Mouse (Mus musculus): ENCODE measurements around the gene Ppfia4. TPM values are rescaled to one million over a fixed set of nuclear protein-coding genes. Genes with fewer than 3 reads are reported as not detected.

The Ppfia4 gene
- polyA plus RNA-seq, 1 experiment from 2014 or later: 1.9 TPM

DNA sequence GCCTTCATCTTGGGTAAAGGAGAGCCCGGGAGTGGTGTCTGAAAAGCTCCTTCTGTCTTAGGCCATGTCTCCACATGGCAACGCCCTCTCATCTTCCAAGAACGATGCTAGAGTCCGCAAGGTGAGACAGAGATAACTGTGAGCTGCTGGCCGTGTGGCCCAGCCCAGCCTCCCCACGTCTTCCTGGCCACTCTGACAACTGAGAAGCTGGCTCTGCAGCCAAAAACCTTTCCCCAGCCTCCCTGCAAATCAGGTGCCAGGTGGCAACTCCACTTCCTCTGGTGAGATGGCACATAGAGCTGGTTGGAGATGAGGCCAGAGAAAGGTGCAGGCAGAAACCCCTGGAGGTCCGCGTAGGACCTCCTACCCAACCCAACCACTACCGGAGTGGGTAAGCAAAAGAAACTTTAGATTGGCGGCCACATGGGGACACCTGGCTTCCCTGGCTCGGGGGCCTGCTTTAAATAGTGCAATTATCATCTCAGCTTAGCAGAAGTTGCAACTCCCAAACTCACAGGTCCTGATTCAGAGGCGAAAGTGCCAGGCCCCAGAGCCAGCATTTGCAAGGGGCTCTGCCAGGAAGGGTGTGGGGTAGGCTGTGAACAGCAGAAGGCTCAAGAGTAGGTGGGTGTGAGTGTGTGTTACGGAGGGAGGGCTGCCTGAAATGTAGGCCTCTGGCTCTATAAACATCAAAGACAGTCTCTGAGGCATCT, 2.6 kb upstream of the Ppfia4 start:
- no peaks in the 10 kb centered on the region for H3K27me3 ChIP-seq (ENCODE audit: control insufficient read depth, insufficient read depth, low read length)
- no peaks in the 10 kb centered on the region for H3K9me3 ChIP-seq (ENCODE audit: control insufficient read depth, low read length)
- no peak for DNase-seq (ENCODE audit: low spot score)
- 82% methylated on average over 13 of the region's 13 CpGs for WGBS
- no peaks in the 10 kb centered on the region for H3K36me3 ChIP-seq (ENCODE audit: control insufficient read depth, insufficient read depth, low read length)
- H3K9ac ChIP-seq (ENCODE audit: low read depth, low read length): no peak overlapping the region
- H3K4me1 ChIP-seq (replicated peaks; ENCODE audit: control insufficient read depth, insufficient read depth, low read length): no peaks in the 10 kb centered on the region; the same call in 1 of the 2 replicates
- H3K4me2 ChIP-seq (replicated peaks; ENCODE audit: low read depth, low read length): no peak overlapping the region
- H3K4me3 ChIP-seq (ENCODE audit: low read depth, low read length): no peak overlapping the region
- no peak for ATAC-seq (ENCODE audit: low FRiP score)
- no peak overlapping the region for H3K27ac ChIP-seq (ENCODE audit: low read depth, low read length)

DNA sequence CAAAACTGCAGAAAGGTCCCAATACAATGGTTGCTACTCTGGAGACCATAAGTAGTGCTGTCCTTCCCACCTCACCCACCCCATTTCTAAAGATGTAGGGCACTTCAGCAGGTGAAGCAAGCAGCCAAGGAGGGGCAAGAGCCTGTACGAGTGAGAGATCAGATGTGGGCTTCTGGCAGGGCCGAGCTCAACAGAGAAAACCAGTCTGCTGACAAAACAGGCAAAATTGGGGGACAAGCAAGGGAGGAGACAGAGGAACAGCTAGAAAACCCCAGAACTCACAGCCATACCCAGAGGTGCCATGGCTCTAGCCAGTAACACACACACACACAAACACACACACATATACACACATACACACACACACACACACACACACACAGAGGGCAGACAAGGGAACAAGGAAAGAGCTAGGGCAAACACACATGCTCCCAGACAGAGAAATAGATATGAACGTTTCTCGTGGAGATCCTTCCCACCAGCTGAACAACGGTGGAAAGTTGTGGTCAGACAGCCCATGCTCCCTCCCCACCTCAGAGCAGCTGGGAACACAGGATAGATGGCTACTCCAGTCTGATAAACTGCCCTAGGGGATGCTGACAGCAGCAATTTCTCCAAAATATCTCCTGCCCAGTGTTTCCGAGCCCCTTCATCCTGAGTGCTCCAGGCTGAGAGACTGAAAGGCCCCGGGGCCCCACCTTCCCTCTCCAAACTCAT, 1.5 kb upstream of the Ppfia4 start:
- no peaks in the 10 kb centered on the region for H3K36me3 ChIP-seq (ENCODE audit: control insufficient read depth, insufficient read depth, low read length)
- no peak overlapping the region for H3K4me2 ChIP-seq (replicated peaks; ENCODE audit: low read depth, low read length)
- no peak overlapping the region for H3K4me3 ChIP-seq (ENCODE audit: low read depth, low read length)
- no peak for DNase-seq (ENCODE audit: low spot score)
- no peaks in the 10 kb centered on the region for H3K9me3 ChIP-seq (ENCODE audit: control insufficient read depth, low read length)
- H3K9ac ChIP-seq (ENCODE audit: low read depth, low read length): no peak overlapping the region
- no peak overlapping the region for H3K27ac ChIP-seq (ENCODE audit: low read depth, low read length)
- WGBS: 81% methylated on average over 7 of the region's 7 CpGs
- no peak for ATAC-seq (ENCODE audit: low FRiP score)
- H3K27me3 ChIP-seq (ENCODE audit: control insufficient read depth, insufficient read depth, low read length): no peaks in the 10 kb centered on the region
- H3K4me1 ChIP-seq (replicated peaks; ENCODE audit: control insufficient read depth, insufficient read depth, low read length): no peaks in the 10 kb centered on the region; the same call in 1 of the 2 replicates

DNA sequence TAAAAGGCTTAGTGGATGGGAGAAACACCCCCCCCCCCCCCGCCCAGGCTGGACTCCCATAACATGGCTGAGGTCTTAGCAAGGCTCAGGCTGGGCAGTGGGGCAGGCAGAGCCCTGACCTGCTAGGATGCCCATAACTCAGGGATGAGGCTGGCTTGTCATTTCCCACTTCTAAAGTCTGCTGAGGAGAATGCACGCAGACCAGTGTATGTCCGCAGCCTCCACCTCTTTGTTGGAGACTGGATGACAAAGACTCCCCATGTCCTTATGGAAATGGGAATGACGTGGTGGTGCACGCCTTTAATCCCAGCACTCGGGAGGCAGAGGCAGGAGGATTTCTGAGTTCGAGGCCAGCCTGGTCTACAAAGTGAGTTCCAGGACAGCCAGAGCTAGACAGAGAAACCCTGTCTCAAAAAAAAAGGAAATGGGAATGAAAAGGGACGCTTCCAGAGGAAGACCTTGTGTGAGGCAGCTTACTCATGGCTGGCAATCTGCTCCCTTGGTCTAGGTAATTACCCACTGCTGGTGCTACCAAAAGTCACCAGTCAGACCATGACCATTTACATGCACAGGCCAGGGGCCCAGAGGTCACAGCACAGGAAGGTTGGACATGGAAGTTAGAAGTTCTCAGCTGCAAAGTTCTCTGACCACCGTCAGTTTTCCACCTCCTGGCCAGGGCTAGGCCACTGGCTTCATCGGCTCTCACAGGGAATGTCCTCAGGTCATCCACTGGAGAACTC, 813 bp upstream of the Ppfia4 start:
- H3K4me2 ChIP-seq (replicated peaks; ENCODE audit: low read depth, low read length): no peak overlapping the region
- H3K27me3 ChIP-seq (ENCODE audit: control insufficient read depth, insufficient read depth, low read length): no peaks in the 10 kb centered on the region
- no peaks in the 10 kb centered on the region for H3K36me3 ChIP-seq (ENCODE audit: control insufficient read depth, insufficient read depth, low read length)
- 82% methylated on average over 10 of the region's 10 CpGs for WGBS
- no peak overlapping the region for H3K27ac ChIP-seq (ENCODE audit: low read depth, low read length)
- ATAC-seq (ENCODE audit: low FRiP score) (no peak), DNase-seq (ENCODE audit: low spot score) (no peak)
- H3K4me3 ChIP-seq (ENCODE audit: low read depth, low read length): no peak overlapping the region
- no peaks in the 10 kb centered on the region; the same call in 1 of the 2 replicates for H3K4me1 ChIP-seq (replicated peaks; ENCODE audit: control insufficient read depth, insufficient read depth, low read length)
- H3K9me3 ChIP-seq (ENCODE audit: control insufficient read depth, low read length): no peaks in the 10 kb centered on the region
- no peak overlapping the region for H3K9ac ChIP-seq (ENCODE audit: low read depth, low read length)

DNA sequence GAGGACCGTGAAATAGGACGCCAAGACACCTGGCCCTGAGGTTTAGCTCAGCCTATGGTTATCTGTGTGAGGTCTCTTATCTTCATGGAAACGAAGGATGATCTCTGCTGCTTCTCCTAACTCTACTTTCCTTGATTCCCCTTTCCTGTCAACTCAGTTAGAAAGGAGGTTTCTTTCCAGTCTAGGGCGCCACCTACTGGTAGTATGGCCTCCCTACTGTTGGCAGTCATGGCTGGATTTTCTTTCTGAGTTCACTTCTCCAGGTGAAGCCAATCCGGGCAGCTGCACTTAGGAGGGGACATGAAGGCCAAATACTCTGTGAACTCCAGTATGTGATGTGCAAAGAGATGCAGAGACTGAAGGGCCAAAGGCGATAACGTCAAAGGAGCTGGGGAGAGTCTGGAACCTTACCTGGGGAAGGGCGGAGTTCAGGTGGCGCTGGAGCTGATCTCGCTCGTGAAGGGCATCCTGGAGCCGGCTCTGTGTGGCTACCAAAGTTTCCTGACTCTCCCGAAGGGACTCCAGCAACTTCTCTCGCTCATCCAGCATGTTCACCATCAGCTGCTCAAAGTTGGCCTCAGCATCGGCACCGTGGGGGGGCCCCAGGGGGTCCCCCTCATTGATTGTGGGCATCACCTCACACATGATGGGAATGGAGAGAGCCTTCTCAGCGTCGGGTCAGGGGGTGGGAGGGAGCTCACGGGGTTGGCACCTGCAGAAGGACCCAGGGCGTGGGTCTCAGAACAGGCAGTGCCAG, 671 bp downstream of the Ppfia4 start:
- DNase-seq (ENCODE audit: low spot score) (peak; percentile 88), ATAC-seq (ENCODE audit: low FRiP score) (no peak)
- Histone ChIP-seq H3K9me3 (ENCODE audit: control insufficient read depth, low read length) (no peaks in the 10 kb centered on the region), H3K27me3 (ENCODE audit: control insufficient read depth, insufficient read depth, low read length) (no peaks in the 10 kb centered on the region), H3K27ac (ENCODE audit: low read depth, low read length) (no peak overlapping the region), H3K36me3 (ENCODE audit: control insufficient read depth, insufficient read depth, low read length) (no peaks in the 10 kb centered on the region), H3K4me1 (replicated peaks; ENCODE audit: control insufficient read depth, insufficient read depth, low read length) (no peaks in the 10 kb centered on the region; the same call in 1 of the 2 replicates), H3K9ac (ENCODE audit: low read depth, low read length) (no peak overlapping the region), H3K4me2 (replicated peaks; ENCODE audit: low read depth, low read length) (no peak overlapping the region), H3K4me3 (ENCODE audit: low read depth, low read length) (no peak overlapping the region)
- WGBS: 60% methylated on average over 20 of the region's 20 CpGs

DNA sequence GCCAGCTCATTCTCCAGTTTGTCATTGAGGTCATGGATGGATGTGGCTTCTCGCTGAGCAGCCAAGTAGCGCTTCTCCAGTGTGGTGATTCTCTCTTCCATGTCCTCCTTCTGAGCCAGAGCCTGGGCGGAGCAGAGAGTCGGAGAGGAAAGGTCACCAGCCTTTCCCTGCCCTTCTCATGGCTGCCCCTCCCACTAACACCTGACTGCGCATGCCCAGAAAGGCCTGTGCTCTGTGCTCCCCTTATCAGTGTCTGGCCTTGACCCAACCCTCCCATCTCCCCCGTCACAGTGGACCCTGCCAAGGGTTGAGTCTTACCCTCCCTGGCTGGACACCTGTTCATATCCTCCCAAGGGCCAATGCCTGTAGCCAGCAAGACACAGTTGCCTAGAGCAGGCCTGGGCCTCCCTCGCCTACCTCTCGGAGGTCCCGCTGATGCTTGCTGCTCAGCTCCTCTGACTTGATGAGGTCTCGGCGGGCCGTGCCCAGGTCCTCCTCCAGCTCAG, 5.8 kb downstream of the Ppfia4 start:
- 96% methylated on average over 12 of the region's 12 CpGs for WGBS
- Histone ChIP-seq H3K4me3 (ENCODE audit: low read depth, low read length) (no peak overlapping the region), H3K9ac (ENCODE audit: low read depth, low read length) (no peak overlapping the region), H3K27me3 (ENCODE audit: control insufficient read depth, insufficient read depth, low read length) (no peaks in the 10 kb centered on the region), H3K36me3 (ENCODE audit: control insufficient read depth, insufficient read depth, low read length) (no peaks in the 10 kb centered on the region), H3K4me2 (replicated peaks; ENCODE audit: low read depth, low read length) (no peak overlapping the region), H3K4me1 (replicated peaks; ENCODE audit: control insufficient read depth, insufficient read depth, low read length) (no peaks in the 10 kb centered on the region), H3K27ac (ENCODE audit: low read depth, low read length) (no peak overlapping the region), H3K9me3 (ENCODE audit: control insufficient read depth, low read length) (no peaks in the 10 kb centered on the region)
- no peak for ATAC-seq (ENCODE audit: low FRiP score)
- no peak for DNase-seq (ENCODE audit: low spot score)

DNA sequence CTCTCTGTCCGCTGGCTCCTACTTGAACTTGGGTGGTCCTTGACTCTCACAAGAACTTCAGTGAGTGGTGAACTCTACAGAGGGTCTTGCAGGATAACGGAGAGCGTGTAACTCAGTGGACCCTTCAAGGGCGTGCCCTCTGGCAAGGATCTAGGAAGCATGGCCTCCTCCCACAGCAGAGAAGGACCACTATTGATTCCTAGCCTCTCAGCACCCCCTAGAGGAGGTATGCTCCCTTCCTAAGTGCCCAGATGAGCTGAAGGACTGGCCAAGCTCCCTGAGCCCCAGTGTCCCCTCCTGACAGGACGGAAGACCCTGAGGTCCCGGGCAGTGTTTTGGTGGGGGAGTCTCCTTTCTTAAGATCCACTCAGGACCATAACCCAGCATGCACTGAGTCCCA, 10.1 kb downstream of the Ppfia4 start:
- Histone ChIP-seq H3K36me3 (ENCODE audit: control insufficient read depth, insufficient read depth, low read length) (no peaks in the 10 kb centered on the region), H3K4me1 (replicated peaks; ENCODE audit: control insufficient read depth, insufficient read depth, low read length) (peaks cover 3% of the 10 kb centered on the region; the same call in 1 of the 2 replicates), H3K27me3 (ENCODE audit: control insufficient read depth, insufficient read depth, low read length) (no peaks in the 10 kb centered on the region), H3K4me2 (replicated peaks; ENCODE audit: low read depth, low read length) (no peak overlapping the region), H3K9me3 (ENCODE audit: control insufficient read depth, low read length) (no peaks in the 10 kb centered on the region), H3K9ac (ENCODE audit: low read depth, low read length) (no peak overlapping the region), H3K27ac (ENCODE audit: low read depth, low read length) (no peak overlapping the region), H3K4me3 (ENCODE audit: low read depth, low read length) (no peak overlapping the region)
- ATAC-seq (ENCODE audit: low FRiP score): no peak
- no peak for DNase-seq (ENCODE audit: low spot score)
- WGBS: 83% methylated on average over 6 of the region's 6 CpGs

DNA sequence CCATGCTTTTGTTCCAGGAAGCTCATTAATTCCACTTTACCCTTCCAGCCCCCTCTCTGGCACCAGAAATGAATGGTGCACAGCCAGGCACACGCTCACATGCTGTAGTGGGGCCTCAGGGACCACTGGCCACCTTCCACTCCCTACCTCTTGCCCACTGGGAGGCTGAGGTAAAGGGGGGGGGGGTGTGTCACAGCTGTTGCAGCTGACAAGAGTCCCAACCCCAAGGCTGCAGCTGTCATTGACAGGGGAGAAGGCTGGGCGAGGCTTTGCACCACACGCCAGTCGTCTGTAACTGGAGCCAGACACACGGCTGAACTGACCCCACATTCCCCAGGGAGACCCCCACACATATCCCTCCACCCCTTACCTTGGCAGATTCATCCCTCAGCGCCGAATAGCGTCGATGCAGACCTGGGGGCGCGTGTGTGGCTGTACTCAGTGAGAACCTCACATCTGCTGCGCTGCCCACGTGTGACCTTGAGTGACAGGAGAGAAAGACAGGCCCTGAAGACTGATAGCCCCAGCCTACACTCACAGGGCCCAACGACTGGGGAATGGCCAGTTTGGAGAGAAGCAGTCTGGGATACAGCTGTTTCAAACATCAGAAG, 11.9 kb downstream of the Ppfia4 start:
- peak; percentile 46 for DNase-seq (ENCODE audit: low spot score)

DNA sequence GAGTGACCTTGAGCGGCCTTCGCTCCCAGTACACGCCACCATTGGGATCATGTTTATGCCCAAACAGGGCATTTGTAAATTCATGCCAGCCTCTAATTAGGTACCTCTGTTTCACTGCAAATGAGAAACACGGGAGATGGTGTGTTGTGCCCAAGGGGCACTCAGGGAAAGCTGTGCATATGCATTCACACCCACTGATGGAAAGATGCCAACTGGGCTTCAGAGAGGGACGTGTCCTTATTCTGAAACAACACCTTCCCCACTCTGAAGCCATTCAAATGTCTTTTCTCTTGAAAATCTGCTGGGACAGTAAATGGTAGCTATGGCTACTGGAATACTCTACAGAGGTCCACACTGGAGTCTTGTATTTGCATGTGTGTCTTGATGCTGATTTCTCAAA, 14.5 kb downstream of the Ppfia4 start:
- Histone ChIP-seq H3K4me2 (replicated peaks; ENCODE audit: low read depth, low read length) (no peak overlapping the region), H3K9ac (ENCODE audit: low read depth, low read length) (no peak overlapping the region), H3K27ac (ENCODE audit: low read depth, low read length) (no peak overlapping the region), H3K27me3 (ENCODE audit: control insufficient read depth, insufficient read depth, low read length) (no peaks in the 10 kb centered on the region), H3K4me3 (ENCODE audit: low read depth, low read length) (no peak overlapping the region), H3K4me1 (replicated peaks; ENCODE audit: control insufficient read depth, insufficient read depth, low read length) (peaks cover 3% of the 10 kb centered on the region; the same call in 1 of the 2 replicates), H3K36me3 (ENCODE audit: control insufficient read depth, insufficient read depth, low read length) (no peaks in the 10 kb centered on the region), H3K9me3 (ENCODE audit: control insufficient read depth, low read length) (no peaks in the 10 kb centered on the region)
- no peak for ATAC-seq (ENCODE audit: low FRiP score)
- DNase-seq (ENCODE audit: low spot score): no peak
- 85% methylated on average over 5 of the region's 5 CpGs for WGBS

More for the DNA sequence above, 11.9 kb downstream of the Ppfia4 start:
- H3K4me3 ChIP-seq (ENCODE audit: low read depth, low read length): no peak overlapping the region
- H3K4me1 ChIP-seq (replicated peaks; ENCODE audit: control insufficient read depth, insufficient read depth, low read length): peaks cover 3% of the 10 kb centered on the region; the same call in 1 of the 2 replicates
- H3K27ac ChIP-seq (ENCODE audit: low read depth, low read length): peak overlapping the region; percentile 17; the same call in 1 of the 2 replicates
- no peak overlapping the region for H3K9ac ChIP-seq (ENCODE audit: low read depth, low read length)
- peak; percentile 56 for ATAC-seq (ENCODE audit: low FRiP score)
- H3K36me3 ChIP-seq (ENCODE audit: control insufficient read depth, insufficient read depth, low read length): no peaks in the 10 kb centered on the region
- H3K9me3 ChIP-seq (ENCODE audit: control insufficient read depth, low read length): no peaks in the 10 kb centered on the region
- H3K27me3 ChIP-seq (ENCODE audit: control insufficient read depth, insufficient read depth, low read length): no peaks in the 10 kb centered on the region
- H3K4me2 ChIP-seq (replicated peaks; ENCODE audit: low read depth, low read length): no peak overlapping the region
- WGBS: 62% methylated on average over 14 of the region's 14 CpGs
